Mouse (Mus musculus): Measurements from ENCODE around the gene March1. TPM values are rescaled to one million over a fixed set of nuclear protein-coding genes. Genes with fewer than 3 reads are reported as not detected.

Gene March1
- polyA plus RNA-seq, 1 experiment from 2014 or later, result 0.45 TPM

DNA sequence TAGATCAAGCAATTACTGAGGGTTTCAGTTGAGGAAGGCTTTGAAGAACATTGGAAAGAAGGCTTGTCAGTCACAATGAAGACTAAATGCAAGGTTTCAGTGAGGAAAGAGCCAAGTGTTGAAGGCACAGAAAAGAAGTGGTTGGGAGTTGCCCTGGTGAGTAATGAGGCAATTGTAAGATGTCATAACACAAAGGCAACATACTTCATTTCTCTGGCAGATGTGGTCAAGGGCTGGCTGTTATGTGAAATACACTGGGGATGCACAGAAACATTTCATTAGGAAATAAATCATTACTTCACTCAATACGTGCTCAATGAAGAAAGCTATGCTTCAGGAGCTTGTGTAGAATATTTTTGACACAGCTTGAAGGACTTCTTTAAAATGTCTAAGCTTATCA, 725.2 kb downstream of the March1 start:
- H3K27me3 ChIP-seq (ENCODE audit: insufficient read depth, low read length), result no peaks in the 10 kb centered on the region
- no peak overlapping the region for H3K4me3 ChIP-seq (ENCODE audit: low read depth, low read length)
- no peak overlapping the region for H3K27ac ChIP-seq (ENCODE audit: low read depth)
- H3K9me3 ChIP-seq (ENCODE audit: low read depth, low read length), result no peaks in the 10 kb centered on the region
- no peaks in the 10 kb centered on the region for H3K36me3 ChIP-seq (ENCODE audit: insufficient read depth)
- no peaks in the 10 kb centered on the region for H3K4me1 ChIP-seq (ENCODE audit: insufficient read depth)
- WGBS, result 70% methylated on average over 1 of the region's 1 CpGs
- TF ChIP-seq CTCF (IDR thresholded peaks at IDR 0.05; ENCODE audit: low read depth), result no peak
- no peak for ATAC-seq (ENCODE audit: insufficient read depth)
- no peak for DNase-seq
- no peak overlapping the region for H3K4me2 ChIP-seq
- H3K9ac ChIP-seq, result no peak overlapping the region

DNA sequence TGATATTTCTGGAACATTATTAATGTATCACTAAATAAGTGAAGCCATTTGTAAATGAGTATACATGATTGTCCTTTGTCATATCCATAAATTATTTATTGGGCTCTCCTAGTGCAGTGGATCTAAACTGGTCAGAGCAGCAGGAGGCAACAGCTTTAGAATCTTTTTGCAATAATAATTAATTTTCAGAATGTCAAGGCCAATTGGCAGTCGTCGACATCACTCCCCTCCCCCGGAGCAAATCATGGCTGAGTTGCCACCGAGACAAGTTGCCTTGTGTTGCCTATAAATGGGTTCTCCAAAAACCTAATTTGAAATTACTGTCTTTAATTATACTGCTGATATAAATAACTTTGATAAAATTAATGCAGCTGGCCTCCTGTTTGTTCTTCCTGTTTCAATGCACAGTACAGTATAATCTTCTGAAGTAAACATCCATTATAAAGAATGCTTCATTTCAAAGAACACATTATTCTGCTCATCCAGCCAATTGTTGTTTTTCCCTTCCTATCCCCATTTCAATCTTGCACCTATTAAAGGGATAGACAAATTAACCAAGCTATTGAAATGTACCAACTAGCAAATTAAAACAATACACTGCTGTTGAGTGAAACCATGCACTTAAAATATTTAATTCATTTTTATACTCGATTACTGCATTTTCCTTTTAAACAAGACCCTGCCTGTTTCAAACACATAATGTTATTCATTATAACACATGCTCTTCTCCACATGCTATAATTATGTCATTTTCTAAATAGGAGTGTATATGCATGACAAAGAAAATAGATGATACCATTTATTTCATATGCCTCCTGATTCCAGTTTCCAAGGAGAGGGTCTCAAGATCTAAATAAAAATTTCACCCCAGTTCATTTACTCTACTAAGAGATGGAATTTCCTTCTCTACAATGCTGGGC, 745.4 kb downstream of the March1 start:
- WGBS, result 75% methylated on average over 5 of the region's 5 CpGs
- no peak for TF ChIP-seq CTCF (IDR thresholded peaks at IDR 0.05; ENCODE audit: low read depth)
- no peak for DNase-seq
- H3K36me3 ChIP-seq (ENCODE audit: insufficient read depth), result no peaks in the 10 kb centered on the region
- no peaks in the 10 kb centered on the region for H3K27me3 ChIP-seq (ENCODE audit: insufficient read depth, low read length)
- ATAC-seq (ENCODE audit: insufficient read depth), result no peak
- no peaks in the 10 kb centered on the region for H3K4me1 ChIP-seq (ENCODE audit: insufficient read depth)
- H3K9ac ChIP-seq, result no peak overlapping the region
- H3K9me3 ChIP-seq (ENCODE audit: low read depth, low read length), result no peaks in the 10 kb centered on the region
- H3K4me2 ChIP-seq, result no peak overlapping the region
- no peak overlapping the region for H3K4me3 ChIP-seq (ENCODE audit: low read depth, low read length)
- H3K27ac ChIP-seq (ENCODE audit: low read depth), result no peak overlapping the region

DNA sequence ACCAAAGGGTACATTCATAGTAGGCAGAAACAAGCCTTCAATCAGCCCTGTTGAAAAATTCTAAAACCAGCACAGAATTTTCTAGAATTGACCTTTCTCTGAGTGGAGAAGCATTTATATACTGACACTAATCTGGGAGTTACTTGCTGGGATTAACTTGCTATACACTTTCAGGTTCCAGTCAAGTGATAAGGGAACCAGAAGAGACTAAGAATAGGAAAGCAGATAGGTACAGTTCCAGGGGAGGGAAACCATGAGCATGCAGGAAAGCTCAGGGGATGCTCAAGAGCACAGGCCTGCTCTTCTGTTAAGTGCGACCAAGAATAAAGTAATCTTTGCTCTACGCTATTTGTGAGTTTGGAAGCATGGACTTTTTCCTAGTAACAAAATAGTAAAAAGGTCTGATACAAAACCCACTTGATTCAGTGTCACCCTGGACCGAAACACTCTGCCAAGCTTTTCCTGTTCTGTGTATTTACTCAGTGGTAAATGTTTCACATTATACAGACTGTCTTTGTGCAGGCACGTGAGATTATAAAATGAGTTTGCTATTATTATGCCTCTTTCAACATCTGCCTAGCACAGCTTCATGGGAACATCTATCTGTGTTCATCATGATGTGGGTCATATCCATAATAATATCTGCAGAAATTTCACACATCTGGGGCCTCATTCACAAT, 766.1 kb downstream of the March1 start:
- Histone ChIP-seq H3K9me3 (ENCODE audit: low read depth, low read length) (no peaks in the 10 kb centered on the region), H3K4me2 (no peak overlapping the region), H3K27me3 (ENCODE audit: insufficient read depth, low read length) (no peaks in the 10 kb centered on the region), H3K4me3 (ENCODE audit: low read depth, low read length) (no peak overlapping the region), H3K4me1 (ENCODE audit: insufficient read depth) (no peaks in the 10 kb centered on the region), H3K9ac (no peak overlapping the region), H3K36me3 (ENCODE audit: insufficient read depth) (no peaks in the 10 kb centered on the region), H3K27ac (ENCODE audit: low read depth) (no peak overlapping the region)
- DNase-seq, result no peak
- WGBS, result 68% methylated on average over 4 of the region's 4 CpGs
- ATAC-seq (ENCODE audit: insufficient read depth), result no peak
- no peak for TF ChIP-seq CTCF (IDR thresholded peaks at IDR 0.05; ENCODE audit: low read depth)

DNA sequence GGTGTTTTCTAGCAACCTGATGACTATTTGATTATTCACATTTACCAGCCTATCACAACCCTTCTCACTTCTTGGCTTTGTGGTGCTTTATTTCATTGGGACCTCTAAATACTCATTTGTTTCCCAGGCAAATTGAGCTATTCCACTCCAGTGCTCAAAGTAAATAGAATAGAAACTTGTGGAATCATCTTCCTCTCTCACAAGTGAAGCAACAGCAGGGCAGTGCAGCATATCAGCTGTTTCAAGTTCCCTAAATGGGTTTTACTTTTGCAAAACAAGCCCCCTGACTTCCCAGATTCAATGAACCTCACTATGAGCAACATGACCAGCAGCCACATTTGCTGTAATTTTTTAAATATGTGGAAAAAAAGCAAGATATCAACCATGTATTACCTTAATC, 768.3 kb downstream of the March1 start:
- Histone ChIP-seq H3K4me1 (ENCODE audit: insufficient read depth) (no peaks in the 10 kb centered on the region), H3K4me3 (ENCODE audit: low read depth, low read length) (no peak overlapping the region), H3K9ac (no peak overlapping the region), H3K27ac (ENCODE audit: low read depth) (no peak overlapping the region), H3K36me3 (ENCODE audit: insufficient read depth) (no peaks in the 10 kb centered on the region), H3K4me2 (no peak overlapping the region), H3K27me3 (ENCODE audit: insufficient read depth, low read length) (no peaks in the 10 kb centered on the region), H3K9me3 (ENCODE audit: low read depth, low read length) (no peaks in the 10 kb centered on the region)
- DNase-seq, result no peak
- TF ChIP-seq CTCF (IDR thresholded peaks at IDR 0.05; ENCODE audit: low read depth), result no peak
- ATAC-seq (ENCODE audit: insufficient read depth), result no peak

DNA sequence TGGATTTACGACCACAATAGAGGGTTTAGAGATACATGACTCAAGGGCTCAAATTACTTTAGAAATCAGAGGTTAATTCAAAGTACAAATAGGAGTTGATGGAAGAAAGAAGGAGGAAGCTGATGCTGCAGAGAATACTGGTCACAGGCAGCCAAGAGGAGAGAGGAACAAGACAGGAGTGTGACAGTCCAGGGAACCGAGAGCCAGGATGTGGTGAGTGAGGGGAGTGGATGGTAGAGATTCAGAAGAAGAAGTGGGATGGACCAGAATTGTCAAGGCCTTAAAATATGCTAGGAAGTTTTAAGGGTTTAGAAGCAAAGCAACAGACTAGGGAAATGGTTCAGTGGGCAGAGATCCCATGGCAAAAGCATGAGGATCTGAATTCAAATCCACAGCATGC, 771.0 kb downstream of the March1 start:
- Histone ChIP-seq H3K4me3 (ENCODE audit: low read depth, low read length) (no peak overlapping the region), H3K4me2 (no peak overlapping the region), H3K9me3 (ENCODE audit: low read depth, low read length) (no peaks in the 10 kb centered on the region), H3K36me3 (ENCODE audit: insufficient read depth) (no peaks in the 10 kb centered on the region), H3K9ac (no peak overlapping the region), H3K27me3 (ENCODE audit: insufficient read depth, low read length) (no peaks in the 10 kb centered on the region), H3K4me1 (ENCODE audit: insufficient read depth) (no peaks in the 10 kb centered on the region), H3K27ac (ENCODE audit: low read depth) (no peak overlapping the region)
- no peak for ATAC-seq (ENCODE audit: insufficient read depth)
- no peak for DNase-seq
- TF ChIP-seq CTCF (IDR thresholded peaks at IDR 0.05; ENCODE audit: low read depth), result no peak
- 67% methylated on average over 2 of the region's 2 CpGs for WGBS

DNA sequence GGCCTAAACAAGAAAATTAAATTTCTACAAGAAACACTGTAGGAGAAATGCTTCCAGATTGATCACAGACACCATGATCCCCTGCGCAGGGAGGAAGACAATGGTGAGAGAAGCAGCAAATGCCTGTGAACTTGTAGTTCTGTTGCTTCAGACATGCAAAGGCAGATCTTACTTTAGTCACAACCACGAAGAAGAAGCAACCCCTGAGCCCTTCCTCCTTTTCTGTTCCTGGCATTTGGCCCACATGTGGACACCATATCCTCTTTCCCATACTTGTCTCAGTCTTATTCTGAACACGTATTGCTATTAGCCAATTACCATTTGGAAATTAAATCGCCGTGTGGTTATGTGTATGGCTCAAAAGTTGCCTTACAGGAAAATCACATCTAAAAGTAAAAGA, 773.9 kb downstream of the March1 start:
- no peak for TF ChIP-seq CTCF (IDR thresholded peaks at IDR 0.05; ENCODE audit: low read depth)
- WGBS, result 81% methylated on average over 5 of the region's 5 CpGs
- no peak for ATAC-seq (ENCODE audit: insufficient read depth)
- no peaks in the 10 kb centered on the region for H3K27me3 ChIP-seq (ENCODE audit: insufficient read depth, low read length)
- H3K4me2 ChIP-seq, result no peak overlapping the region
- H3K27ac ChIP-seq (ENCODE audit: low read depth), result no peak overlapping the region
- no peaks in the 10 kb centered on the region for H3K4me1 ChIP-seq (ENCODE audit: insufficient read depth)
- H3K36me3 ChIP-seq (ENCODE audit: insufficient read depth), result no peaks in the 10 kb centered on the region
- H3K9ac ChIP-seq, result no peak overlapping the region
- H3K4me3 ChIP-seq (ENCODE audit: low read depth, low read length), result no peak overlapping the region
- no peak for DNase-seq
- H3K9me3 ChIP-seq (ENCODE audit: low read depth, low read length), result no peaks in the 10 kb centered on the region

DNA sequence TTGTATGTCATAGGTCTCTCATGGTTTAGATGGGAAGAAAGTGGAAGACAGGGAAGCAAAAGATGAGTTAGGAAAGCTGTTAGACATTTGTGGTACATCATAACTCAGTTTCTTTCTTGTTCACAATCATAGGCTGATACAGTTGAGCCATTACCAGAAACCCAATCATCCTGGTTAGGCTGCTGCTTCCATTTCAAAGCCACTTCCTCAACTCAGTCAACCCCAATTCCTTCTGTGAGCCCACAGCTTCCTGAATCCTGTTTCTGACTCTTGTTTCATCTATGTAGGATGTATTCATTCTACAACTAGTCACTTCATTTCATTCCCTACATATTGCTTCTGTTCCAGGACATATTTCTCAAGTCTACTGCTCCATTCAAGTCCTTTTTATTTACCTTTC, 775.2 kb downstream of the March1 start:
- no peak for ATAC-seq (ENCODE audit: insufficient read depth)
- no peak overlapping the region for H3K27ac ChIP-seq (ENCODE audit: low read depth)
- no peak for DNase-seq
- no peaks in the 10 kb centered on the region for H3K36me3 ChIP-seq (ENCODE audit: insufficient read depth)
- H3K4me1 ChIP-seq (ENCODE audit: insufficient read depth), result no peaks in the 10 kb centered on the region
- H3K4me2 ChIP-seq, result no peak overlapping the region
- H3K4me3 ChIP-seq (ENCODE audit: low read depth, low read length), result no peak overlapping the region
- no peak overlapping the region for H3K9ac ChIP-seq
- H3K9me3 ChIP-seq (ENCODE audit: low read depth, low read length), result no peaks in the 10 kb centered on the region
- no peak for TF ChIP-seq CTCF (IDR thresholded peaks at IDR 0.05; ENCODE audit: low read depth)
- no peaks in the 10 kb centered on the region for H3K27me3 ChIP-seq (ENCODE audit: insufficient read depth, low read length)
